Mouse (Mus musculus): ENCODE data around the gene Ndst2.
"Not testable (repeated sequence)": the region's sequence is repeated elsewhere in the genome, so short reads cannot be mapped to it uniquely, and the experiment has no call there.

Ndst2 gene

DNA sequence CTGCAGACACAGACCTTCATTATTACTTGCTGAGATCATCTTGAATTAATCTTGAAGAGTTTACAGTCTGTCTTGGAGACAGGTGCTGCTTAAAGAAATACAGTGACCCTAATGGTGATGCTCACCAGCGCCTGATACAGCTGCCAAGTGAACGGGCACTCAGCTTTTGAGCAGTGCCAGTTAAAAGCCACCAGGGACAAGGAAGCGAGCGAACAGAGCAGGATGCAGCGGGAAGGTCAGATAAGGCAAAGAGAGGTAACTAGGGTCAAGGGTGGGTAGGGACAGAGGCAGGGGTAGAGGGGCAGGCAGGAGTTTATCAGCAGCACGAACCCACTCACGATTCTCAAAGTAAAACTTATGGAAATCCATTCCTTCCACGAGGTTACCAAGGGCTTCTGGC is 4.1 kb upstream of the Ndst2 start:
- no peak for DNase-seq (ENCODE audit: extremely low spot score, low read depth, low spot score)

DNA sequence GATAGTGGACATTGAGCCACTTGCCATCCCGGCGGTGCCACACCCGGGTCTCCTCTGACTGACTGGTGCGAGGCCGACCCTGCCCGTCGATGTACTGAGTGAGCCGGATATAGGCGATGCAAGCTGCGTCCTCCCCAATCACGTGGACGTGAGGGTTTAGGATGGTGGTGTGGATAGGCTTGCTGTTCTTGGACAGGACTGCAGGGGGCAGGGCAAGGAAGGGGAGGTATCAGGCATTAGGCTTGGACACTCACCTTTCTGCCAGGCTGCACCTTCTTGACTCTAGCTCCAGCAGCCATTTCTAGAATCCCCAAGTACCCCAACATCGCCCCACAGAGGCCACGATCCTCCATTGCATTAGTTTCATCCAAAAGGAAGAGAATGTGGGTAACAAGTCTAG is 2.9 kb upstream of the Ndst2 start:
- DNase-seq (ENCODE audit: extremely low spot score, low read depth, low spot score) = no peak

DNA sequence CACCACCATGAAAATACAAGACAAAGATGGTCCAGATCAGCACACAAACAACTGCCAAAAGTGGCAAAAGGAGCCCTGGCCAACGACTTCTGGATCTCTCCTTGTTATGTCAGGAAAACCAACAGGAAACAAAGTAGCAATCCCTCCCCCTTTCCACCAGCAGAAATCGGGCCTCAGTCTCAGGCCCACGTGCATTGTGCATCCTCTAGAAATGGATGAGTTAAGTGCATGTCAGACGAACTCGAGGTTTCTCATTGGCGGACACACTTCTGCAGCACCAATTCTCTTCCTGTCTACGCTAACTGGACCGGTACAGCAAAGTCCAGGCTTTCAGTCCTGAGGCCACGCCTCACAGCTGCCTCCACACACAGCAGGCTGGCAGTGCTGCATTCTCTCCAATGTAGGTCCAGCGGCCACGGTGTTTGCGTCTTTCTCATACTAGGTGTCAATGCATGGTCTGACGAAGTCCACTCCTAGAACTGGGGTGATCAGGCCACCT is 1.6 kb upstream of the Ndst2 start:
- no peak for DNase-seq (ENCODE audit: extremely low spot score, low read depth, low spot score)

DNA sequence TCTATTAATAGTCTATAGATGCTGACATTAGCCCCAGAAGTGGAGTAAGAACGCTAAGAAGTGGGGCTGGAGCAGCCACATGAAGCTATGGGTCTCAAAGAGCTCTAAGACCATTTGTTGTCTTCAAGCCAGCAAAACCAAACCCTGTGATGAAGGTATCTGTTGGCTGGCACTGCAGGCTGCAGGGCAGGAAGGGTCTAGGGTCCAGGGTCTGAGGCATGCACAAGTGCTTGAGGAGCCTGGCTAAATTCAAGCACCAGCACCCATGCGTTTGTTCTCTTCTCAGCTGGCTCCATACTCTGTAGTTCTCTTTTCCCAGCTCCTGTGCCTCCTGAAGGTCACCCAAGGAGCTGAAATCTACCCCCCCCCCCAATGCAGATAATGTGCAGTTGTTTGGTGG is 690 bp upstream of the Ndst2 start:
- DNase-seq (ENCODE audit: extremely low spot score, low read depth, low spot score) = no peak

DNA sequence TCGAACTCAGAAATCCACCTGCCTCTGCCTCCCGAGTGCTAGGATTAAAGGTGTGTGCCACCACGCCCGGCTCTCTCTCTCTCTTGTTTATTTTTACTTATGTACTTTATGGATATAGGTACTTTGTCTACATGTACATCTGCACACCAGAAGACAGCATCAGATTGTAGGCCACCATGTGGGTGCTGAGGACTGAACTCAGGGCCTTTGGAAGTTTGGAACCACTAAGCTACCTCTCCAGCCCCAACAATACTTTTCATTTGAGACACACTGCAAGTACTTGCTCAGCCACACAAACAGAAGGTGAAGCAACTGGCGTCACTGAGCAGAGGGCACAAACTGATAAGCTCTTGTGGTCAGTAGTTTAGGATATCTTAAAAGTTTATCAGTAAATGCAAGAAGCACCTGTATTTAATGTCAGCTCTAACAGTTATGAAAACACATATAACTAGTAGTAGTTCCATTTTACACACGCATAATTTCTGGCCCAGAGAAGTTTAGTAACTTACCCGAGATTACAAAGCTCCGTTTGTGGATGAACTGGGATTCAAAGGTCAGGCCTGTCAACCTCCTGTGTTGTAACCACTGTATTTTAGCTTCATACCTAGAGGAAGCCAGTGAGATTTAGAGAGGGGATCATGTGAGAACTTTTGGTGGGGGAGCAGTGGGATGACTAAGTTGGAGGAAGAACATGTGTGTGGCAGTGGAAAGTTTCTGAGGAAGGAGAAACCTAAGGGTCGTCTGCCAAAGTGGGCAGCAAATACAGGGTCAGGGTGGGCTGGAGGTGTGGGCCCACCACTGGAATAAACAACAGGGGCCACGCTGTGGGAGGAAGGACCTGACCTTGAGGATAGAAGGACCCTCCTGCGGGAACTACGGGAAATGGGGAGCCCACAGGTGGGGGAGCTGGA is 1.1 kb downstream of the Ndst2 start:
- DNase-seq (ENCODE audit: extremely low spot score, low read depth, low spot score) = no peak

DNA sequence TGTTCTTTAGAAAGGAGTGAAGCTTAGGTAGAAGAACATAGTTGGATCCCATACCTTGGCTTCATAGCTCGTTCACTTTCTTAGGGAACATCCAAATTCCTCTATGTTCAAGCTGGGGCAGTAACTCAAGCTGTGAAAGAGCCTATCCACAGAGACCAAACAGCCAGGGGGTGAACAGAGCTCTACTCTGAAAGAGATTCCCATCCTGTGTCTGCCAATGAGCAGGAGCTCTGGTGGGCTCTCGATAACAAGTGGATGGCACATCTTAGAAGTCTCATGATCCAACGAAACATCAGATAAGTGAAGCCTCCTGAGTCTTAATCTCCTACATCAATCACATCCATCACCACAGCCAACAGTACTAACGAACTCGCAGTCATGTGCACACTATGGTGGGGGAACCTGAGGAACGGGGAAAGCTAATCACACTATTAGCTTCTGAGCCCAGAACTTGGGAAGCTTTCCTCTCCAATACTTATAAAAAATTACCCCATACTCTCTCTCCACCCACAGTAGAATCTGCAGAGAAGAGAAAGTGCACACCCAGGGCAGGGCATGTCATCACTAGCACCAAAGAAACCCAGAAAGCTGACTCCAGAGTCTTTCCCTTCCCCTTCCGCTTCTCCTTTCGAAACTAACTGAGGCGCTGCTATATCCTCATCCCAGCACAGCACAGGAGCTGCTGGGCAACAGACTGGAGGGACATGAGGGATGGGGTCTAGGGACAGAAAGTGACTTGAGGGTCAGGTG is 3.3 kb downstream of the Ndst2 start:
- no peak for DNase-seq (ENCODE audit: extremely low spot score, low read depth, low spot score)

DNA sequence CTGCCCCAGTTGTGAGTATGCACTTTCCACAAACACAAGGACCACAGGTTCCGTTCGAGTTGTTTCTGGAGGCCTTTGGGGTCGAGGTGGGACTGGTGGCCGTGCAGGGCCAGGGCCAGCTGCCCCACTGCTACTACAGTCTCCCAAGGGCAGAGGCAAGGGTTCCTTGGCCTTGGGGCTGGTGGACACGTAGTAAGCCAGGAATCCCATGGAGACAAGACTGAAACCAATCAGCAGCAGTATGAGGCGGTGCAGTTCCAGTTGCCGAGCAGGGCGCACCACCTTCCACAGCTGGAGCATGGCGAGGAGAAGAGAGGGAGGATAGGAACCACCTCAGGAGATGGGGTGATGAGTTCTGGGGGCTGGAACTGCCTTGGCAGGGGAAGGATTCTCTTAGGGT is 4.5 kb downstream of the Ndst2 start:
- no peak for DNase-seq (ENCODE audit: extremely low spot score, low read depth, low spot score)

DNA sequence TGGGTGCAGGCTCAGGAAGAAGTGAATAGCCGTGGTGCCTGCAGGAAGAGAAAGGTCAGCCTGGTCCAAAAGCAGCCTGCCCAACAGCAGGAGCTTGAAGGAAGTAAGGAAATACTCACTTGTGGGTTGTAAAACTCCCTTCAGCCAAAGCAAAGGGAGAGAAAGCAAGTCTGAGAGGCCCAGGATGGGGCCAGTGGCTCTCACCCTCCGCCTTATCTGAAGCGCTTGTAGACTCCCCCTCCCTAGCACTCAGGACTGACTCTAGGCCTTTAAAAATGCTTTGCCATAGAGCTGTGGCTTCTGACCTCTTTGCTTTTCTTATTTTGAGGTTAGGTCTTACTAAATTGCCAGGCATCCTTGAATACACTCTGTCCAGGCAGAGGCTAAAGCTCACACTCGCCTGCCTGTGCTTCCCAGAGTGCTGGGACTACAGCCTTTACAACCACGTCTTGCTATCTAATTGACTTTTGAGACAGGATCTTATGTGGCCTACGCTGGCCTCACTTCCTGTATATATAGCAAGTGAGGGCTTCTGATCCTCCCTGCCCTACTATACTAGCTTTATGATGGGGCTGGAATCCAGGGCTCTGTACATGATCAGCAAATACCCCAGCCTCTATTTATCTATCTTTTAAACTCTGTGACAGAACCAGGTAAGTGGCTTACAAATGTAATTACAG is 8.6 kb downstream of the Ndst2 start:
- DNase-seq (ENCODE audit: extremely low spot score, low read depth, low spot score) = no peak

DNA sequence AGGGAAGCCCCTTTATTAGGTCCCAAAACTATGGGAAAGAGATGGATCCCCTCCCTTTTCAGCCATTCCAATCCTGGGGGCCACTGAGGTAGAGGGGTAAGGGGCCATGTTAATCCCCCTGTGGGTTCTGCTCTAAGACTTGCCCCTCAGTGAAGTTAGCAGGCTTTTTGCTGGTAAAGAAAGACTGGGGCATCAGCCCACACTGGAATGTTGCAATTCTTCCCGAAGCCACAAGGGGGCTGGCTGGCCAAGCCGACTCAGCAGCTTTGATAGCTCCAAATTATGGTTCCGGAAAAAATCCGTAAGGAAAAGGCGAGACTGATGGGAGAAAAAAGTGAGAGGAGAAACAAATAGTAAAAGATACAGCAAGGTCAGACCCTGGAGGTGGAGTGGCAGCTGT is 10.3 kb downstream of the Ndst2 start:
- no peak for DNase-seq (ENCODE audit: extremely low spot score, low read depth, low spot score)

DNA sequence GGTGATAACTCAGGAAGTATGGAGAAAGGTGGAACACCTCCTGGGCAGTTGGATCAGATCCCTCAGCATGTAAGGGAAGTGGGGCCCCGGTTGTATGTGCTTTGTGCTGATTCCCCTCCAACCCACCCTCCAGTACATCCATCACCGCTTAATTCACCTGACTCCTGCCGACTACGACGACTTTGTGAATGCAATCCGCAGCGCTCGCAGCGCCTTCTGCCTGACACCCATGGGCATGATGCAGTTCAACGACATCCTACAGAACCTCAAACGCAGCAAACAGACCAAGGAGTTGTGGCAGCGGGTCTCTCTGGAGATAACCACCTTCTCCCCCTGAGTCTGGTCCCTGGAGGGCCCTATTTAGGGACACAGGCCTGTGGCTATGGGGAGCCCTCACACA is 11.4 kb downstream of the Ndst2 start:
- DNase-seq (ENCODE audit: extremely low spot score, low read depth, low spot score) = no peak

DNA sequence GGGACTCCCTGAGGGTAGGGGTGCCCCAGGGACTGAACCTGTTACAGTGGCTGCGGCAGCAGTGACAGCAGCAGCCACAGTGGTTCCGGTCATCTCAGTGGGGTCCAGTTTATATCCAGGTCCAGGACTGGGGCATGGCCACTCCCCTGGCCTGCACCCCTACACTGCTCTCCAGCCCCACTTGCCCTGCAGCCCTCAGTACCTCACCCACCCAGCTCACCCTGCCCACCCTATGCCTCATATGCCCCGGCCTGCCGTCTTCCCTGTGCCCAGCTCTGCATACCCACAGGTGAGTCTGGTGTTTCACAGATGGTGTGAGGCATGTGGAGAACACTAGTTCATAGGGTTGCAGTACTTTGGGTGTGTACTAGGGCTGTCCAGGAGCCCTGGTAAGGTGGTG is 13.0 kb downstream of the Ndst2 start:
- no peak for DNase-seq (ENCODE audit: extremely low spot score, low read depth, low spot score)

DNA sequence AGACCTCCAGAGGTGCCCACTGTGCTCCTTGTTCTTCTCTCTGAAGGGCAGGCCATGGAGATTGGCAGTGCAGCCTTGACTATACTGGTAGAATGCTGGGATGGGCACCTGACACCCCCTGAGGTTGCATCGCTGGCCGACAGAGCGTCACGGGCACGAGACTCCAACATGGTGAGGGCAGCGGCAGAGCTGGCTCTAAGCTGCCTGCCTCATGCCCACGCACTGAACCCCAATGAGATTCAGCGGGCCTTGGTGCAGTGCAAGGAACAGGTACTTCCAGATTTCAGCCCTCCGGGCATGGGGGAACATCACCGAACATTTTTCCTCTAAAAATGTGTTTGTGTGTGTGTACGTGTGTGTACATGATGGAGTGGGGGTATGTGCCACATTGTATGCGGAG is 14.6 kb downstream of the Ndst2 start:
- DNase-seq (ENCODE audit: extremely low spot score, low read depth, low spot score) = no peak

DNA sequence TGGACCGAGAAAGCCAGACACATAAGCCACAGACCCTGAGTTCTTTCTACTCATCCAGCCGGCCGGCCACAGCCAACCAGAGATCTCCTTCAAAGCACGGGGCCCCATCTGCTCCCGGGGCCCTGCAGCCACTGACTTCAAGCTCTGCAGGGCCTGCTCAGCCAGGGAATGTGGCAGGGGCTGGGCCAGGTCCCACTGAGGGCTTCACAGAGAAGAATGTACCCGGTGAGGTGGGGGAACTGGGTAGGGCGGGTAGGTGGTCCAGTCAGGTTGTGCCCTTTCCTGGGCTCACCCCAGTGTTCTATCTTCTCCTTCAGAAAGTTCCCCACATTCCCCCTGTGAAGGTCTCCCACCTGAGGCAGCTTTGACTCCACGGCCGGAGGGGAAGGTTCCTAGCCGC is 15.9 kb downstream of the Ndst2 start:
- DNase-seq (ENCODE audit: extremely low spot score, low read depth, low spot score) = no peak

DNA sequence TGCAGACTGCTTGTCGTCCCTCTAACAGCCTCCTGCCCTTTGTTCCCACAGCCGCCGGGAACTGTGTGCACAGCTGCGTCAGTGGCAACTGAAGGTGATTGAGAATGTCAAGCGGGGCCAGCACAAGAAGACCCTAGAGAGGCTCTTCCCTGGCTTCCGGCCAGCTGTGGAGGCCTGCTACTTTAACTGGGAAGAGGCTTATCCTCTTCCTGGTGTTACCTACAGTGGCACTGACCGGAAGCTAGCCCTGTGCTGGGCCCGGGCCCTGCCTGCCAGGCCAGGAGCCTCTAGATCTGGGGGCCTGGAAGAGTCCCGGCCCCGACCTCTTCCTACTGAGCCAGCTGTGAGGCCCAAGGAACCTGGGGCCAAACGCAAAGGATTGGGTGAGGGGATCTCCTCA is 20.5 kb downstream of the Ndst2 start:
- no peak for DNase-seq (ENCODE audit: extremely low spot score, low read depth, low spot score)

DNA sequence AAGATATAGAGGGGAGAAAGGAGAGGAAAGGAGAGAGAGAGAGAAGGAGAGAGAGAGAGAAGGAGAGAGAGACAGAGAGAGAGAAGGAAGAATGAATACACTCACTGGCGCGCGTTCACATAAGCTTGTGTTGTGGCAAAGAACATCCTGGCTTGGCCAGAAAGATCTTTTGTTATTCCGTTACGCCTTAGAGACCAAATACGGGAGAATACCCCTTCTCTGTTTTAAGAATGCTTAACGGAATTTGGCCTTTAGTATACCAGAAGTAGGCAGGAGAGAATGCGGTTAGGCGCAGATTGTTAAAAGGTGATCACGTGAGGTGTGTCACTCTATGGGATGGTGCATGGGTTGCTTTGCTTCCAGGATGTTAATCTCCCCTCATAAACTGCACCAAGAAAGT is 26.1 kb downstream of the Ndst2 start:
- no peak for DNase-seq (ENCODE audit: extremely low spot score, low read depth, low spot score)

DNA sequence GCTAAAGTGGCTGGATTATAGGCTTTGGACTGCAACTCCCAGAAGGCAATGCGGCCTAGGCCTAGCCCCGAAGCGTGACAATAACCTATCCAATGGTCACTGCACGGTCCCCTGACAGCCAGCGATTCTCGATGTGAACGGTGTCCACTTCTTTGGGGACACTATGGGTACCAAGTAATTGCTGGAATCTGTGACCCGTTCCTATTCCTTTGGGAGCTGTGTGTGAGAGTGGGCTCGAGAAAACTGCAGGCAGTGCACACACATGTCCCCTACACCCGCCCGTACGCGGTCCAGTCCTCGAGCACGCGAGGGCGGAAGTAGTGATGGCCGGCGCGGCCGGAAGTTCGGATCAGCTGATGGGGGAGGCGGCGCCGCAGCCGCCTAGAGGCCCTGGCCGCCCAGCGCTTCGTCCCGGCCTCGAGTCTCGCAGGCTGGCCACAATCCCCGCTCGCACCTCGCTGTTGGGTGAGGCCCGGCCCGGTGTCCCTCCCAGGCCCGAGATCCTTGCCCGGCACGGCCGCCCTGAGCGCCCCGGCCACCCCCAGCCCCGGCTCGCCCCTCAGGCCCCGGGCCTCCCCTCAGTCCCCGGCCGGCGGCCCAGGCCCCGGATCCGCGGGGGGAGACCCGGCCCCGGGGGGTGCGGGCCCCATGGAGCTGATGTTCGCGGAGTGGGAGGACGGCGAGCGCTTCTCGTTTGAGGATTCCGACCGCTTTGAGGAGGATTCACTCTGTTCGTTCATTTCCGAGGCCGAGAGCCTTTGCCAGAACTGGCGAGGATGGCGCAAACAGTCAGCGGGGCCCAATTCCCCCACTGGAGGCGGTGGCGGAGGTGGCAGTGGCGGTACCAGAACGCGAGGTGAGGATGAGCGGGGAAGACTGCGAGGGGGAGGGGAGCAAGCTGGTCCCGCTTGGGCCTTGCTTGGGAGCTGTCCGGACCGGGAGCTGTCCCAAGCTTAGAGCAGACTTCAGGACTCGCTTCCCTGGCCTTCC is 26.9 kb downstream of the Ndst2 start, which contains the start of gene Zswim8:
Zswim8 (plus strand) TSS at position 352 of the 990 bp plus-strand sequence.
- peak; percentile 89 for DNase-seq (ENCODE audit: extremely low spot score, low read depth, low spot score)

DNA sequence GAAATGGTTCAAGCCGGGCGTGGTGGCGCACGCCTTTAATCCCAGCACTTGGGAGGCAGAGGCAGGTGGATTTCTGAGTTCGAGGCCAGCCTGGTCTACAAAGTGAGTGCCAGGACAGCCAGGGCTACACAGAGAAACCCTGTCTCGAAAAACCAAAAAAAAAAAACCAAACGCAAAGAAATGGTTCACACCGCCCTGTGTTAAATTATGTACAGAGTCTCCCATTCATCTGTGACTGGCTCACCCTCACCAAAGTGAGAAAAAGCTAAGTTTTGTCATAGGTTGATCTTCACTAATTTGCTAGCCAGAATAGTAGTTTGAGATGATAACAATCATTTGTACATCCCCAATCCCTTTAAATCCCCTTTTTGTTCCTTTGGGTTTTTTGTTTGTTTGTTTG is 30.9 kb downstream of the Ndst2 start:
- DNase-seq (ENCODE audit: extremely low spot score, low read depth, low spot score) = not testable (repeated sequence)

DNA sequence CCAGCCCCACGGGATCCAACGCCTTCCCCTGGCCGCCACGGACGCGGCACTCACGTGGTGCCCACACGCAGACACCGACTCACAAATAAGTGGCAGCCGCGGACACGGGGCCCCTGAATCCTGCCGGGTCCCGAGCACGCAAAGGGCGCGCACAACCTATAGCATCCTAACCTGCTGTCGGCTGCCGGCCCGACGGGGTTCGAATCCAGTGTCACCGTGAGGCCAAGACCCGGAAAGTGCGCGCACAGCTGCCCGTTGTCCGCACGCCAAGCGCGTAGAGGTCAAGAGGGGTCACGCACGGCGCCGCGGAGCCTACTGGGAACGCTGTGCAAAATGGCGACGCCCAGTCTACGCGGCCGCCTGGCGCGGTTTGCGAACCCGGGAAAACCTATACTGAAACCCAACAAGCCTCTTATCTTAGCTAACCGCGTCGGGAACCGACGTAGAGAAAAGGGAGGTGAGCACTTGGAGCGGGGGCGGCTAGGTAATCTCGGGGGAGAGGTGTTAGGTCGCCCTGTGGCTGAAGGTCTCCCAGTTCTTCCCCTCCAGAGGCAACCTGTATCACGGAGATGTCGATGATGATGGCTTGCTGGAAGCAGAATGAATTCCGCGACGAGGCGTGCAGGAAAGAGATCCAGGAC is 31.5 kb downstream of the Ndst2 start, which contains the start of gene Chchd1:
Chchd1 (plus strand) TSS at position 266 of the 641 bp plus-strand sequence.
- no peak for DNase-seq (ENCODE audit: extremely low spot score, low read depth, low spot score)

DNA sequence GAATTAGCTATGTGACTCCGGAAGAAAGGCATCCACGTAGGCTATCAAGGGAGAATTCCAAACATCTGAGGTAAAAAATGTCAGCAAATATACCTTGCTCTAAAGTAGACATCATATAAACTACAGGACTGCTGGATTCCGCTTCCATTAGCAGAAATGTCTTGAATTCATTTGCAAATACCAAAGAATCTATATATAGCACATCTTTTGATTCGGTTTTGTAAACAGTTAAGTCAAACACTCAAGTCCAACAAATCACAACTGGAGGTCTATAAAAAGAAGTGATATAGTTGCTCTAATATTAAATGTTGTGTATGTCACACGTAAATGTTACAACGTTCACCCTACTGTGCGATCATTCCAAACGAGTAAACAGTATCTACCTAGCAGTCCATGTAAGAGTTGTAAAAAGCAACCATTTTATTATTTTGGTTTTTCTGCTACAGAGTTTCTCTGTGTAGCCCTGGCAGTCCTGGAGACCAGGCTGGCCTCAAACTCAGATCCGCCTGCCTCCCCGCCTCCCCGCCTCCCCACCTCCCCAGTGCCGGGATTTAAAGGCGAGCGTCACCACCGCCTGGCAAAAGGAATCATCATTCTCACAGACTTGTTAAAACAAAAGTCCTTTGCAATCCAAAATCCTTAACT is 32.1 kb downstream of the Ndst2 start:
- no peak for DNase-seq (ENCODE audit: extremely low spot score, low read depth, low spot score)

Data from hindlimb bud, embryonic 11.5 days (tissue).